Comparison of ENCODE assay signal across 15 mouse cellular contexts in genomic region chr12:108118503-108118901, GRCm38 (mm10).
DNase-seq lines count a peak whose midpoint lies in the region; ATAC-seq lines count a peak whose summit lies in the region.
"Had no signal": no experiment of that assay in that cellular context is flagged by ENCODE, and none has a peak within 500 bp of the region (broad histone marks: within the 10 kb centered on the region; RNA-seq: fewer than 3 reads in every experiment).

No protein-coding gene starts in this region.

- H3K36me3 ChIP-seq in lung, embryonic 16.5 days (ENCODE audit: control insufficient read depth, insufficient read depth, low read length), result peaks cover 3% of the 10 kb centered on the region; the same call in 1 of the 2 replicates
- H3K36me3 ChIP-seq in midbrain, embryonic 10.5 days, result peaks cover 32% of the 10 kb centered on the region
- H3K36me3 ChIP-seq in neural tube, embryonic 15.5 days, result no peaks in the 10 kb centered on the region; the same call in 1 of the 2 replicates

- H3K4me2 ChIP-seq in lung, embryonic 16.5 days (ENCODE audit: low read depth, low read length), result no peak overlapping the region
- H3K4me2 ChIP-seq in neural tube, embryonic 15.5 days, result peak overlapping the region; percentile 40
- H3K4me2 ChIP-seq: kidney, embryonic 15.5 days; lung, embryonic 14.5 days had no signal

- no peak overlapping the region for H3K9ac ChIP-seq in lung, embryonic 16.5 days (ENCODE audit: low read length)
- H3K9ac ChIP-seq in neural tube, embryonic 15.5 days (replicated peaks), result no peak overlapping the region
- H3K9ac ChIP-seq: kidney, embryonic 15.5 days; lung, embryonic 14.5 days had no signal

- H3K27me3 ChIP-seq in lung, embryonic 16.5 days (ENCODE audit: control insufficient read depth, insufficient read depth, low read depth, low read length), result no peaks in the 10 kb centered on the region
- H3K27me3 ChIP-seq in midbrain, embryonic 10.5 days (ENCODE audit: low read depth, poor library complexity, severe bottlenecking), result no peaks in the 10 kb centered on the region
- no peaks in the 10 kb centered on the region for H3K27me3 ChIP-seq in neural tube, embryonic 15.5 days (replicated peaks)
- H3K27me3 ChIP-seq: kidney, embryonic 15.5 days had no signal

- H3K4me3 ChIP-seq in lung, embryonic 16.5 days (ENCODE audit: low read length), result no peak overlapping the region
- no peak overlapping the region for H3K4me3 ChIP-seq in midbrain, embryonic 10.5 days
- no peak overlapping the region for H3K4me3 ChIP-seq in neural tube, embryonic 15.5 days (replicated peaks)
- H3K4me3 ChIP-seq: gastrocnemius, adult 2 months; kidney, embryonic 15.5 days had no signal

- H3K9me3 ChIP-seq in lung, embryonic 16.5 days (ENCODE audit: control insufficient read depth, low read length), result no peaks in the 10 kb centered on the region
- H3K9me3 ChIP-seq in midbrain, embryonic 10.5 days (replicated peaks), result no peaks in the 10 kb centered on the region
- H3K9me3 ChIP-seq in neural tube, embryonic 15.5 days (replicated peaks), result no peaks in the 10 kb centered on the region
- H3K9me3 ChIP-seq: kidney, embryonic 15.5 days had no signal

- ATAC-seq in lung, embryonic 16.5 days (ENCODE audit: low read depth), result peak; percentile 51
- no peak for ATAC-seq in neural tube, embryonic 15.5 days (ENCODE audit: low FRiP score)

- DNase-seq in heart, adult 11 months, result peak; percentile 66
- DNase-seq in heart, postnatal 10 days, result no peak
- DNase-seq in lung, postnatal 10 days, result no peak
- no peak for DNase-seq in midbrain, embryonic 10.5 days (ENCODE audit: low spot score)
- DNase-seq in cerebellum, adult 11-12 months, result no peak
- DNase-seq: adrenal gland, adult 2 months; cerebellum, adult 9-10 months; gastrocnemius, adult 2 months; right cerebral cortex, adult 18-20 months; spleen, adult 18-20 months; thymus, postnatal 4 days had no signal

- WGBS in lung, embryonic 16.5 days, result 64% methylated on average over 10 of the region's 10 CpGs
- WGBS in midbrain, embryonic 10.5 days, result 80% methylated on average over 10 of the region's 10 CpGs
- 30% methylated on average over 10 of the region's 10 CpGs for WGBS in neural tube, embryonic 15.5 days

- H3K27ac ChIP-seq in lung, embryonic 16.5 days (ENCODE audit: low read length), result no peak overlapping the region
- H3K27ac ChIP-seq in midbrain, embryonic 10.5 days (replicated peaks), result peak overlapping the region; percentile 38; the same call in 1 of the 2 replicates
- H3K27ac ChIP-seq in neural tube, embryonic 15.5 days (replicated peaks), result peak overlapping the region; percentile 54
- H3K27ac ChIP-seq: gastrocnemius, adult 2 months; kidney, embryonic 15.5 days had no signal

- peaks cover 9% of the 10 kb centered on the region for H3K4me1 ChIP-seq in lung, embryonic 16.5 days (replicated peaks; ENCODE audit: control insufficient read depth, insufficient read depth, low read length)
- H3K4me1 ChIP-seq in midbrain, embryonic 10.5 days, result peaks cover 23% of the 10 kb centered on the region
- H3K4me1 ChIP-seq in neural tube, embryonic 15.5 days, result peaks cover 20% of the 10 kb centered on the region

- intact Hi-C loops in heart, postnatal 10 days (cut with DNase I), result no loop called here
